Mouse (Mus musculus): ENCODE data around the gene Cblb.

The Cblb gene

GRCm38 (mm10) chr16:52194040-52194439 is 163.0 kb downstream of the Cblb start:
- no peak for DNase-seq (ENCODE audit: low spot score in 2 of 2)

DNA sequence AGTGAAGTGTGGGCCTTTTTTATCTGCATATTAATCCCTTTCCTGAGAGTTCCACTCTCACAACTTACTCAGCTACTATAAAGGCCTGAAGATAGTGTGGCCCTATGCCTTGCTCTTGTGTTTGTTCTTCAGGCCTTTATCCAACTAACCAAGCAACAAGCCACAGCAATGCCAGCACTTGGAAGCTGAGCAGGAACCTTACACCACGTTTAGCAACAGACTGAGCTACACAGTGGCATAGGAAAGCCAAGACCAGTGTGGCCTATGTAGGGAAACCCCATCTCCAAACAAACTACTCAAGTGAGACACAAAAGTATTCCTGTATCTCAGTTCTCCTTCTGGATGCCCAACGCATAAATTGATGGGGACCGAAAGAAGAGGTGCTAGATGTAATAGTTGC is 163.8 kb downstream of the Cblb start:
- no peak for DNase-seq (ENCODE audit: low spot score in 2 of 2)

DNA sequence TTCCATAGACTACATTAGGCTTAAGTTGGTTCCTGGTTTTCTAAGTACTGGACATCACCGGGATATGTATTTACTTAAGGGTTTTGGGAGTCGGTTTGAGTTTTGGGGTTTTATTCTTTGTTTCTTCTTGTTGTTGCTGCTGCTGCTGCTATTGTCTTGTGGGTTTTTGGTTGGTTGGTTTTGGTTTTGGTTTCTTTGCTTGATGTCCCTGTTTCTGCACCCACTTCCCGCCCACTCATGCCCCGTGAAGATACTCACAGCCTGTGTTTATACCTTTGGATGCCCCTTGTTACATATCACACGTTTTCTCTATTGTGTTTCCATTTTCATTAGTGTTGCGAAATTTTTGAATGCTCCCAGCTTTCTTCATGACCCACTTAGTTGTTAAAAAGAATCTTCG is 169.1 kb downstream of the Cblb start:
- no peak for DNase-seq (ENCODE audit: low spot score in 2 of 2)

DNA sequence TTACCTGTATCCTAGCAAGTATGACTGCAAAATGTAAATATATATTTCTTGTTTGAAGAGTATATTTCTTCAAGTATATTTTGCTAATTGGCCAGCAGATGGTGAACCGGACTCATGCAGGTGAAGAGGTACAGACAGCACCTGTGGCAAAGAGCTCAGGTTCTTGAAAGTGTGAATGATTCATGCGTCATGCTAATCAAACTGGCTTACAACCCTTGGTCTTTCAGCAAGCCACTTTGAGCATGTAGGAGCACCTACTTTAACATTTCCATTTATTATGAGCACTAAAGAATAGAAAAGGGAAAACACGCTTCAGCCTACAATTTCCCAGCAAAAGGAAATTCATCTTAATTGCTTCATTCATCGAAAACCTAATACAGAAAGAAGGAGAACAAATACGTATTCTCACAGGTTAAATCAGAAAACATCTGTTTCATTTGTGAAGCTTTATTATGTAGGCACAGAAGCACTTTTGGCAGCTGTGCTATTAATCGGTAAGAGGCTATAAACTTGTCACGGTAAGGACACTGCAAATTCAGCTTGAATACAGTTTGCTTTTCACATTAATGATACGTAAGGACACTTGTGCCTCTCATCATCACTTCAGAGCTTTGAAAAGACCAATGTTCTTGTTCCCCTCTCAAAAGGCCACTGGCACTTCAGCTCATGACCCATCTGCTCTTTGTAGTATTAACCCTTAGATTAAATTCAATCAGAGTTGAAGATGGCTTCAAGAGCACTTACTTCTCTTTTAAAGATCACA is 180.0 kb downstream of the Cblb start:
- DNase-seq (ENCODE audit: low spot score in 2 of 2): no peak

DNA sequence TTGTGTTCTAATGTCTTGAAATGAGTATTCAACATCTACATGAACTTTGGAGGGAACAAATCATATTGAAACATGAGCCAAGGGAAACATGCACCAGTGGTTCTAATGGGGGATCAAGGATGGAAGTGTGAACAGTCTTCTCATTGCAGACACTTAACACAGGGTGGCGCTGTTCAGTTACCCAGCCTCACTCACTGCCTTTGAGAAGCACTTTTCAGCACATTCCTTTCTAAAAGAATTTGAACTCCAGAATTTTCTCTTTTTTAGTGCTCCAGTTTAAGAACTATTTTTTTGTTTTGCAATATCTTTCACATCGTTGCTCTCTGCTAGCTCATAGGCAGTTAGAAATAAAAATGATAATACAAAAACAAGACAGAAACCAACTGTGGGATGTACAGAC is 188.0 kb downstream of the Cblb start:
- DNase-seq (ENCODE audit: low spot score in 2 of 2): peak in 1 of 2 experiments; percentile 27

- DNase-seq (ENCODE audit: low spot score in 2 of 2): no peak
Measured at GRCm38 (mm10) chr16:52222896-52223295, 191.9 kb downstream of the Cblb start.

GRCm38 (mm10) chr16:52229446-52229845 is 198.4 kb downstream of the Cblb start:
- DNase-seq (ENCODE audit: low spot score in 2 of 2): no peak

DNA sequence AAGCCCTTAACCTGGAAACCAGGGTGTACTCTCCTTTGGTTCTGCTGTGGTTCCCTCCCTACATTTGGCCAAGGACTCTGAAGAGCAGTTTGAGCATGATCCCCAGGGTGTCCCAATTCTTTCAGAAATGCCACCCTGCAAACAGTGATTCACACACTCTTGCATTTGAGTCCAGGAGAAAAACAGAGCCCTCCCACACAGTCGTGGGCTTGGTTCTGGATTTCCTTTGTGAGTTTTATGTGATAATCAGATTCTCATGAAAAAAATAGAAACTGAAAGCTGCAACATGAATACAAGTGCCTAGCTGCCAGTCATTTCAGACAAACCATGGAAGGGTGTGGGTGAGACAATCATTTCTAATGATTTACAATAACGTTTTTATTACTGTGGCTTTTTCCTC is 198.9 kb downstream of the Cblb start:
- no peak for DNase-seq (ENCODE audit: low spot score in 2 of 2)

- no peak for DNase-seq (ENCODE audit: low spot score in 2 of 2)
Measured at GRCm38 (mm10) chr16:52242144-52242543, 211.1 kb downstream of the Cblb start.

DNA sequence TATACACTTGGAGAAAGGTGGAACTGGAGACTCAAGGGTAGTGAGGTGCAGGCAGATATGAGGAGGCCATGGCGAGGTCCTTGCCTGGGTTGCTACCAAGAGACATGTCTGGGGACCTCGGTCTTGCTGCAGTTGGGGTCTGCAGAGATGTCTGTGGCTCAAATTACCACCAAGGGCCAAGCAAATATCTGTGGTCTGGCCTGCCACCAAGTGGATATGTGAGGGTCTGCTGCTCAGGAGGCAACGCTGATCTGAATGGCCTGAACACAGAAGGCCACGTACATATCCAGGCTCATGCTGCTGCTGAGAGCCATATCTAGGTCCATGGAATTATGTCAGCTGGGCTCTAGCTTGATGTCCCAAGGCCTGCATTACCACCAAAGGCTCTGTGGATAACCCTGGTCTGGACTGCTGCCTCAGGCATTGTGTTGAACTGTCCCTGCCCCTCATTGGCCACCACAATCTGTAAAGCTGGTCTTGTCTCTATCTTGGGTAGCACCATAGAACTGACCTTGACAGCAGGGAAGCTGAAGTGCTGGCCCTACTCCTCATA is 212.5 kb downstream of the Cblb start:
- no peak for DNase-seq (ENCODE audit: low spot score in 2 of 2)

DNA sequence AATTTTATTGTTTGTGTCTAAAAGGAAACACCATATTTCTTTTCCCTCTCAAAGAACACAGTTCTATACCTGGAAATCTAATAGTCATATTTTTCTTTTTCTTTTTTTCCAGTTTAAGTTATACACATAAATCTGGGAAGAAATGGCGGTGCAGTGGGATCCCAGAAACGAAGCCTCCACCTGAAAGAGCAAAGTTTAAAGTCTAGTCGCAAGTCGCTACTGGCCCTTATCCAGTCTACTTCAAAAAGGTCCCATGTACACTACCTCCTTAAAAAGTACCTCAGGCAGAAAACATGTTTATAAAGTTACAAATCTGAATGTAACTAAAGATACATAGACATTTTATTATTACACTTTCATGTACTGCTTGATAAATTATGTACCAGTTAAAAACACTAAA is 219.2 kb downstream of the Cblb start:
- no peak for DNase-seq (ENCODE audit: low spot score in 2 of 2)

GRCm38 (mm10) chr16:52250935-52251334 is 219.9 kb downstream of the Cblb start:
- no peak for DNase-seq (ENCODE audit: low spot score in 2 of 2)

All from cerebellum, postnatal 4 days (tissue).